Mouse (Mus musculus) neural tube, embryonic 10.5 days (tissue): ENCODE data around the gene Bahd1.

Experiments used
- DNase-seq: peaks from one replicate; pipeline ENCODE4 v3.0.0-alpha.2; 2017; ENCODE audit warnings: low spot score; ENCODE audit errors: extremely low spot score

Bahd1 gene

GRCm38 (mm10) chr2:118897808-118898207, 2.4 kb upstream of the Bahd1 start:
- DNase-seq = peak; percentile 19

- DNase-seq = peak; percentile 17
Measured at GRCm38 (mm10) chr2:118898771-118899170, 1.4 kb upstream of the Bahd1 start.

- peak; percentile 38 for DNase-seq
Measured at GRCm38 (mm10) chr2:118899306-118899705, 871 bp upstream of the Bahd1 start.

GRCm38 (mm10) chr2:118900826-118901140, 606 bp downstream of the Bahd1 start:
- no peak for DNase-seq

- peak; percentile 95 for DNase-seq
Measured at GRCm38 (mm10) chr2:118901175-118902031, 1.2 kb downstream of the Bahd1 start.

GRCm38 (mm10) chr2:118902051-118903025, 2.2 kb downstream of the Bahd1 start:
- DNase-seq = peak; percentile 76

GRCm38 (mm10) chr2:118903333-118903741, 3.2 kb downstream of the Bahd1 start:
- DNase-seq = peak; percentile 26

GRCm38 (mm10) chr2:118905433-118906117, 5.4 kb downstream of the Bahd1 start:
- DNase-seq = no peak

GRCm38 (mm10) chr2:118906118-118906492, 5.9 kb downstream of the Bahd1 start:
- no peak for DNase-seq

GRCm38 (mm10) chr2:118907781-118908180, 7.6 kb downstream of the Bahd1 start:
- DNase-seq = no peak

GRCm38 (mm10) chr2:118909151-118909550, 9.0 kb downstream of the Bahd1 start:
- no peak for DNase-seq

- no peak for DNase-seq
Measured at GRCm38 (mm10) chr2:118910605-118911278, 10.6 kb downstream of the Bahd1 start.

- no peak for DNase-seq
Measured at GRCm38 (mm10) chr2:118912706-118913105, 12.5 kb downstream of the Bahd1 start.

- no peak for DNase-seq
Measured at GRCm38 (mm10) chr2:118913551-118914276, 13.5 kb downstream of the Bahd1 start.

GRCm38 (mm10) chr2:118914685-118915084, 14.5 kb downstream of the Bahd1 start:
- DNase-seq = no peak

GRCm38 (mm10) chr2:118916436-118916835, 16.3 kb downstream of the Bahd1 start:
- no peak for DNase-seq

- no peak for DNase-seq
Measured at GRCm38 (mm10) chr2:118918543-118918942, 18.4 kb downstream of the Bahd1 start.

- no peak for DNase-seq
Measured at GRCm38 (mm10) chr2:118920428-118920827, 20.3 kb downstream of the Bahd1 start.

- no peak for DNase-seq
Measured at GRCm38 (mm10) chr2:118925952-118926351, 25.8 kb downstream of the Bahd1 start.

GRCm38 (mm10) chr2:118926361-118926997, 26.3 kb downstream of the Bahd1 start, which contains the start of gene Chst14:
Gene Chst14 (plus strand): TSS chr2:118926496.
- peak; percentile 75 for DNase-seq
